Mouse (Mus musculus): ENCODE measurements at regions not wholly inside any gene's neighbourhood (a gene's known extent, or its start where the extent isn't known, plus 50 kb on each side); places are given as distances from the start of the nearest gene placed in this dataset.

GRCm38 (mm10) chr3:100394911-100395604 is 94.1 kb downstream of the Tent5c start:
- no peak for TF ChIP-seq GATA1 (IDR thresholded peaks at IDR 0.05; ENCODE audit: borderline replicate concordance, low read length)
- TF ChIP-seq FLI1 (IDR thresholded peaks at IDR 0.05; ENCODE audit: low read length): no peak

Measured in megakaryocyte, embryonic 14.5 days (primary cell).